Mouse (Mus musculus) cerebellum, postnatal 4 days (tissue): ENCODE results near the gene Cul3.

Source experiments
- DNase-seq, 2 experiments: peaks; one replicate each; pipeline ENCODE4 v3.0.0; 2022; ENCODE audit warnings: low spot score in 2 of 2, mixed read lengths in 1 of 2

The Cul3 gene

GRCm38 (mm10) chr1:80293307-80293706 lies 47.0 kb downstream of the Cul3 start:
- DNase-seq: no peak

- DNase-seq: no peak
Observed at GRCm38 (mm10) chr1:80278731-80279130, 61.5 kb downstream of the Cul3 start.

GRCm38 (mm10) chr1:80260443-80260842 lies 79.8 kb downstream of the Cul3 start:
- DNase-seq: no peak

- DNase-seq: no peak
Observed at GRCm38 (mm10) chr1:80258632-80259031, 81.6 kb downstream of the Cul3 start.

GRCm38 (mm10) chr1:80253309-80253708 lies 87.0 kb downstream of the Cul3 start:
- no peak for DNase-seq

GRCm38 (mm10) chr1:80250247-80250646 lies 90.0 kb downstream of the Cul3 start:
- DNase-seq: no peak

- no peak for DNase-seq
Observed at GRCm38 (mm10) chr1:80247131-80247530, 93.1 kb downstream of the Cul3 start.

GRCm38 (mm10) chr1:80244123-80244522 lies 96.2 kb downstream of the Cul3 start:
- no peak for DNase-seq

GRCm38 (mm10) chr1:80241579-80241978 lies 98.7 kb downstream of the Cul3 start:
- no peak for DNase-seq

GRCm38 (mm10) chr1:80240017-80240660 lies 100.1 kb downstream of the Cul3 start:
- no peak for DNase-seq

- DNase-seq: no peak
Observed at GRCm38 (mm10) chr1:80239481-80239880, 100.8 kb downstream of the Cul3 start.

- no peak for DNase-seq
Observed at GRCm38 (mm10) chr1:80236951-80237702, 103.2 kb downstream of the Cul3 start.

GRCm38 (mm10) chr1:80236126-80236525 lies 104.2 kb downstream of the Cul3 start:
- no peak for DNase-seq

GRCm38 (mm10) chr1:80230612-80231011 lies 109.7 kb downstream of the Cul3 start:
- no peak for DNase-seq

- DNase-seq: no peak
Observed at GRCm38 (mm10) chr1:80224839-80225412, 115.4 kb downstream of the Cul3 start.

- no peak for DNase-seq
Observed at GRCm38 (mm10) chr1:80221151-80221550, 119.1 kb downstream of the Cul3 start.

GRCm38 (mm10) chr1:80218268-80218667 lies 122.0 kb downstream of the Cul3 start, which contains the start of gene Fam124b:
Gene Fam124b, minus strand, starts transcription at chr1:80218473.
- no peak for DNase-seq
